Mouse (Mus musculus): ENCODE data around the gene Snap91. TPM values are rescaled to one million over a fixed set of nuclear protein-coding genes. Genes with fewer than 3 reads are reported as not detected.

Gene Snap91
- total RNA-seq, 1 experiment from 2014 or later: not detected

GRCm38 (mm10) chr9:86725066-86725465 lies 155.4 kb downstream of the Snap91 start:
- ATAC-seq (replicated peaks; ENCODE audit: insufficient number of reproducible peaks, low FRiP score, low TSS enrichment, poor library complexity, severe bottlenecking): no peak

- no peak for ATAC-seq (replicated peaks; ENCODE audit: insufficient number of reproducible peaks, low FRiP score, low TSS enrichment, poor library complexity, severe bottlenecking)
Observed at GRCm38 (mm10) chr9:86720794-86721193, 159.7 kb downstream of the Snap91 start.

GRCm38 (mm10) chr9:86720227-86720626 lies 160.2 kb downstream of the Snap91 start:
- no peak for ATAC-seq (replicated peaks; ENCODE audit: insufficient number of reproducible peaks, low FRiP score, low TSS enrichment, poor library complexity, severe bottlenecking)

- no peak for ATAC-seq (replicated peaks; ENCODE audit: insufficient number of reproducible peaks, low FRiP score, low TSS enrichment, poor library complexity, severe bottlenecking)
Observed at GRCm38 (mm10) chr9:86717119-86717518, 163.3 kb downstream of the Snap91 start.

- no peak for ATAC-seq (replicated peaks; ENCODE audit: insufficient number of reproducible peaks, low FRiP score, low TSS enrichment, poor library complexity, severe bottlenecking)
Observed at GRCm38 (mm10) chr9:86716540-86716939, 163.9 kb downstream of the Snap91 start.

Other genes with a start within 250 kb of the Snap91 start
- gene Me1, start 184.7 kb downstream of the Snap91 start, total RNA-seq (2017): 0.29 to 0.32 TPM in 2 of 3 replicates, not detected in the other
- gene Prss35, start 137.0 kb downstream of the Snap91 start, total RNA-seq (2017): not detected in 3 replicates
- gene Ripply2, start 134.9 kb upstream of the Snap91 start, total RNA-seq (2017): not detected in 3 replicates
- gene Cyb5r4, start 141.4 kb upstream of the Snap91 start, total RNA-seq (2017): 132 to 205 TPM (median 190 TPM) in 3 replicates